Mouse (Mus musculus): ENCODE data around the gene Ugt3a2. TPM values are rescaled to one million over a fixed set of nuclear protein-coding genes. Genes with fewer than 3 reads are reported as not detected.

Gene Ugt3a2
- not detected in 2 replicates for polyA plus RNA-seq (2016; fragmentation: Nextera tagmentation; extraction: Ambion mirVana)

DNA sequence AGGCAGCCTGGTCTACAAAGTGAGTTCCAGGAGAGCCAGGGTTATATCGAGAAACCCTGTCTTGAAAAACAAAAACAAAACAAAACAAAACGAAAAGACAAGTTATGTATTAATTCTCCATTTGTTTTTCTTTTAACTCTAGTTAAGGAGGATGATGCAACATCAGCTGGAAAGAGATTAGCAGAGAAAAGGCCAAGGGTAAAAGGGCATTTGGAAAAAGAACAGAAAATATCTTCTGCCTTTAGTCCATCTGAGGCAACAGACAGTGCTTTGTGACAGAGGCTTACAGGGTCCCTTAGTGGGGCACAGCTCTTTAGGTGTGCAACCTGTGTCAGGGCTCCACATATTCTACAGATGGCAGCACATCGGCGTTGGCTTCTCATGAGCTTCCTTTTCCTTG, at the start of gene Ugt3a2:
Gene Ugt3a2, plus strand, starts transcription at position 210 of the 400 bp plus-strand sequence.
- no peaks in the 10 kb centered on the region for H3K9me3 ChIP-seq (replicated peaks)
- no peaks in the 10 kb centered on the region for H3K36me3 ChIP-seq
- H3K27ac ChIP-seq (replicated peaks), result no peak within 1 kb of the TSS
- 85% methylated on average over 4 of the region's 4 CpGs for whole genome bisulfite sequencing
- no peaks in the 10 kb centered on the region for H3K27me3 ChIP-seq (ENCODE audit: low read depth, poor library complexity, severe bottlenecking)
- H3K4me1 ChIP-seq, result no peaks in the 10 kb centered on the region
- no peak within 1 kb of the TSS for H3K4me3 ChIP-seq
- DNase-seq (ENCODE audit: low spot score), result no peak

DNA sequence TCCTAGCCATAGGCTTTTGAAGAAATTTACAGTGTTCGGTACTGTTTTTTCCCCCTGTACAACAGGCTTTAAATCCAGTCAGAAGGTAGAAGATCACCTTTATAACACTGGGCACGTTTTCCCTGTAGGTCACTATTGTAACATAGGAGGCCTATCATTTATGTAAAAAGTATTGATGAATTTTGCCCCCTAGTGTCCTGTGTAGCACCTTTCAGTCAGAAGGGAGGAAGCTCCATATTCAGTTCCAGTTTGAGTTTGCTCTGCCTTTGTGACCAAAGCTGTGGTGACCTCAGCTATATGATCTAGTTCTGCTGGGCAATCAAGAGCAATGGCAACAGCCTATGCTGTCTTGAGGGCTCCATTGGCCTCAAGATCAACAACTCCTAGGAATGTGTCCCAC, 45.7 kb upstream of the Ugt3a2 start:
- no peak for DNase-seq (ENCODE audit: low spot score)
- H3K4me3 ChIP-seq, result no peak overlapping the region
- H3K9me3 ChIP-seq (replicated peaks), result no peaks in the 10 kb centered on the region
- H3K4me1 ChIP-seq, result no peaks in the 10 kb centered on the region
- H3K27ac ChIP-seq (replicated peaks), result no peak overlapping the region
- no peaks in the 10 kb centered on the region for H3K36me3 ChIP-seq
- WGBS, result 70% methylated on average over 2 of the region's 2 CpGs
- no peaks in the 10 kb centered on the region for H3K27me3 ChIP-seq (ENCODE audit: low read depth, poor library complexity, severe bottlenecking)

DNA sequence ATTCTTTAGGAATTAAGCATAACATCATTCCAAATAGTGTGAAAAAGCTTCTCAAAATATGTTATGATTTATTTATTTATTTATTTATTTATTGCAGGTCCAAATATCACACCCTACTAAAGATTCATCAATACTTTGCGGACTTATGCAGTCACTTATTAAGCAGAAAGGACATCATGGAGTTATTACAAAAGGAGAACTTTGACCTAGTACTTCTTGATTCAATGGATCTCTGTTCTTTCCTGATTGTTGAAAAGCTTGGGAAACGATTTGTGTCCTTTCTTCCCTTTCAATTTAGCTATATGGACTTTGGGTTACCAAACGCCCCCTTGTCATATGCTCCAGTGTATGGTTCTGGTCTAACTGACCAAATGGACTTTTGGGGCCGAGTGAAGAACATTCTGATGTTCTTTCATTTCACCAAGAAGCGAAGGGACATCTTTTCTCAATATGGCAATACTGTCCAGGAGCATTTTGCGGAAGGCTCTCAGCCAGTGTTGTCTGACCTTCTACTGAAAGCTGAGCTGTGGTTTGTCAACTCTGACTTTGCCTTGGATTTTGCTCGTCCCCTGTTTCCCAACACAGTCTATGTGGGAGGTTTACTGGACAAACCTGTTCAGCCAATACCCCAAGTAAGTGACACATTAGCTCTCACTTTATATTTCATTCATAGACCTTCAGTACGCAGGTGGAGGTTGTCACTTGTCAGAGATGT, 29.2 kb upstream of the Ugt3a2 start:
- 85% methylated on average over 8 of the region's 8 CpGs for WGBS
- Histone ChIP-seq H3K4me3 (no peak overlapping the region), H3K27me3 (ENCODE audit: low read depth, poor library complexity, severe bottlenecking) (no peaks in the 10 kb centered on the region), H3K36me3 (no peaks in the 10 kb centered on the region), H3K27ac (replicated peaks) (no peak overlapping the region), H3K4me1 (no peaks in the 10 kb centered on the region), H3K9me3 (replicated peaks) (no peaks in the 10 kb centered on the region)
- DNase-seq (ENCODE audit: low spot score), result no peak

DNA sequence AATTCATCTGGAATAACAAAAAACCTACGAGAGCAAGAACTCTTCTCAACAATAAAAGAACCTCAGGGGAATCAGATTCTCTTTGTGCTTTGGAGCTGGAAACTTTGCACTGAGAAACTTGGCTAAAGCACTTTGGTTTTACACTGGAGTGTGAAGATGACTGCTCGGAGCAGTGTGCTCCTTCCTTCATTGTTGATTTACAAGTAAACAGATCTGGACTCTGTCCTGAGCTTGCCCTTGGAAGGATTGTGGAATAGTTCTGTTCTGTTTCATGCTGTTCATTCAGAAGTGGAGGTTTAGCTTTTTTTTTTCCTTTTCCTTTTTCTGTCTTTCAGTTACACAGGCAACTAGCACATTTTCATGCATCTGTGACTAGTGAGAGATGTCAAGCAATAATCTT, 754 bp upstream of the Ugt3a2 start:
- no peak overlapping the region for H3K4me3 ChIP-seq
- 79% methylated on average over 2 of the region's 2 CpGs for WGBS
- H3K9me3 ChIP-seq (replicated peaks), result no peaks in the 10 kb centered on the region
- H3K27me3 ChIP-seq (ENCODE audit: low read depth, poor library complexity, severe bottlenecking), result no peaks in the 10 kb centered on the region
- DNase-seq (ENCODE audit: low spot score), result no peak
- H3K27ac ChIP-seq (replicated peaks), result no peak overlapping the region
- H3K4me1 ChIP-seq, result no peaks in the 10 kb centered on the region
- no peaks in the 10 kb centered on the region for H3K36me3 ChIP-seq

DNA sequence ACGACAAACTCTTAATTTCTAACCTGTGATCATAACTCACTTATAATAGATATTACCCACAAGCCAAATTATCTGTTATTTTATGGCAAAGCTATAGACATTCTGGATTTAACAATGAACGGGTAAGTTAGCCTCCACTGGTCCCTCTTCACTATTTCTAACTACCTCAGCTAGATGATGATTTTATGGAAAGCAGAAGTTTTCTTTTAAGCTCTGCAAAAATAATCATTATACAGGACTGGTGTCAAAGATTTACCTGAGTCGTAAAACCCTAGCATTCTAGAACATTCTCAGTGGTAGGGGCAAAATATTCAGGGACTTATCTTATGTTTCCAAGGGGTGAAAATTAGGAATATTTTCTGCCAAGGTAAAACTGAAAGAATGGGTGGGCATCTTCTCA, 1.3 kb downstream of the Ugt3a2 start:
- H3K27ac ChIP-seq (replicated peaks), result no peak overlapping the region
- no peaks in the 10 kb centered on the region for H3K36me3 ChIP-seq
- H3K9me3 ChIP-seq (replicated peaks), result no peaks in the 10 kb centered on the region
- H3K4me1 ChIP-seq, result no peaks in the 10 kb centered on the region
- no peak overlapping the region for H3K4me3 ChIP-seq
- 86% methylated on average over 3 of the region's 3 CpGs for WGBS
- no peak for DNase-seq (ENCODE audit: low spot score)
- H3K27me3 ChIP-seq (ENCODE audit: low read depth, poor library complexity, severe bottlenecking), result no peaks in the 10 kb centered on the region

DNA sequence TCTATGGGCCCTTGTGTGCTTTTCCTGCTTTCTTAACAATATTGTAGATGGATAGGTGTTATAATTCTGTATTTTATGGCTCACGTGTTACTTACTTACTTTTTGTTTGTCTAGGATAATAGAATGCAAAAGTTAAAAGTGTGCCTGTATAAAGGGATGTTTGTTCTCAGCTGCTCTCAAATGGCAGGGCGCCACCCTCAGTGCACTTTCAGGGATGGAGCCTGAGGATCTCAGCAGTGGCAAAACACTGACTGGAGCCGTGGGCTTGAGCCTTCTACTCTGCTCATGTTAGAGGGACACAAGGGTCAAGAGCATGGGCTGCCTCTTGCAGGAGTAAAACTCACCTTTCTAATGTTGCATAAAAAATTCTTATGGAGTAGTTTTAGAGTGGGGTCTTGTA, 1.7 kb downstream of the Ugt3a2 start:
- Histone ChIP-seq H3K27me3 (ENCODE audit: low read depth, poor library complexity, severe bottlenecking) (no peaks in the 10 kb centered on the region), H3K4me1 (no peaks in the 10 kb centered on the region), H3K9me3 (replicated peaks) (no peaks in the 10 kb centered on the region), H3K36me3 (no peaks in the 10 kb centered on the region), H3K27ac (replicated peaks) (no peak overlapping the region), H3K4me3 (no peak overlapping the region)
- WGBS, result 78% methylated on average over 3 of the region's 3 CpGs
- no peak for DNase-seq (ENCODE audit: low spot score)

DNA sequence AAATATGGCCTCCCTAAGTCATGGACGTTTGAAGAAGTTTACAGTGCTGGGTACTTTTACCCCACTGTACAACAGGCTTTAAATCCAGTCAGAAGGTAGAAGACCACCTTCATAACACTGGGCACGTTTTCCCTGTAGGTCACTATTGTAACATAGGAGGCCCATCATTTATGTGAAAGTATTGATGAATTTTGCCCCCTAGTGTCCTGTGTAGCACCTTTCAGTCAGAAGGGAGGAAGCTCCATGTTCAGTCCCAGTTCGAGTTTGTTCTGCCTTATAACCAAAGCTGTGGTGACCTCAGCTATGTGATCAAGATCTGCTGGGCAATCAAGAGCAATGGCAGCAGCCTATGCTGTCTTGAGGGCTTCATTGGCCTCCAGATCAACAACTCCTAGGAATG, 13.4 kb downstream of the Ugt3a2 start:
- H3K4me3 ChIP-seq, result no peak overlapping the region
- no peak overlapping the region for H3K27ac ChIP-seq (replicated peaks)
- H3K36me3 ChIP-seq, result no peaks in the 10 kb centered on the region
- no peaks in the 10 kb centered on the region for H3K4me1 ChIP-seq
- 61% methylated on average over 3 of the region's 3 CpGs for WGBS
- H3K27me3 ChIP-seq (ENCODE audit: low read depth, poor library complexity, severe bottlenecking), result no peaks in the 10 kb centered on the region
- no peaks in the 10 kb centered on the region for H3K9me3 ChIP-seq (replicated peaks)
- DNase-seq (ENCODE audit: low spot score), result no peak

DNA sequence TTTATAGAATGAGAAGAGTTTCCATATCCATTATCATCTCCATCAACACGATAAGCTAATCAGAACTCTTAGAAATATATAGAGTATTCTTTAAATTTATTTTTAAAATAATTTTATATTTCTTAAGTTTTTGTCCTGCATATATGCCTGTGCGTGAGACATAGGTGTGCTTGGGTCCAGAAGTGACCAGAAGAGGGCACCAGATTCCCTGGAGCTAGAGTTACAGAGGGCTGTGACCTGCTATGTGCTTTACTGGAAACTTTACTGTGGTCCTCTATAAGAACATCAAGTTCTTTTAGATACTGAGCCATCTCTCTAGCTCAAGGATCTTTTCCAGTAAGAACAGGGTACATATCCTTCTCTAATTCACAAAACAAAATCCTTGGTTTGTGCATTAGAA, 27.5 kb downstream of the Ugt3a2 start:
- H3K27me3 ChIP-seq (ENCODE audit: low read depth, poor library complexity, severe bottlenecking), result no peaks in the 10 kb centered on the region
- no peak for DNase-seq (ENCODE audit: low spot score)
- no peaks in the 10 kb centered on the region for H3K36me3 ChIP-seq
- no peak overlapping the region for H3K4me3 ChIP-seq
- H3K9me3 ChIP-seq (replicated peaks), result no peaks in the 10 kb centered on the region
- H3K27ac ChIP-seq (replicated peaks), result no peak overlapping the region
- WGBS, result 68% methylated on average over 2 of the region's 2 CpGs
- H3K4me1 ChIP-seq, result no peaks in the 10 kb centered on the region

DNA sequence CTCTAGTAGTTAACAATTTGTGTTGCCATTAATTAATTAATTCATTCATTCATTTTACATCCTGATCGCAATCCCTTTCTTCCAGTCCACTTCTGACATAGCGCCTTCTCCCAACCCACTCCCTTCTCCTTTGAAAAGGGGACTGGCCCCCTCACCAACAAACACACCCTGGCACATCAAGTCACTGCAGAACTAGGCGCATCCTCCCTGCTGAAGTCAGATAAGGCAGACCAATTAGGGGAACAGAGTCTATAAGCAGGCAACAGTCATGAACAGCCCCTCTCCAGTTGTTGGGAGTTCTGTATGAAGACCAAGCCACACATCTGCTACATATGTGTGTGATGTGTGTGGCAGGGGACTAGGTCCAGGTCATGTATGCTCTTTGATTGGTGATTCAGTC, 33.4 kb downstream of the Ugt3a2 start:
- 86% methylated on average over 3 of the region's 3 CpGs for WGBS
- no peak overlapping the region for H3K4me3 ChIP-seq
- no peak for DNase-seq (ENCODE audit: low spot score)
- H3K9me3 ChIP-seq (replicated peaks), result no peaks in the 10 kb centered on the region
- no peaks in the 10 kb centered on the region for H3K4me1 ChIP-seq
- H3K27me3 ChIP-seq (ENCODE audit: low read depth, poor library complexity, severe bottlenecking), result no peaks in the 10 kb centered on the region
- H3K36me3 ChIP-seq, result no peaks in the 10 kb centered on the region
- H3K27ac ChIP-seq (replicated peaks), result no peak overlapping the region

DNA sequence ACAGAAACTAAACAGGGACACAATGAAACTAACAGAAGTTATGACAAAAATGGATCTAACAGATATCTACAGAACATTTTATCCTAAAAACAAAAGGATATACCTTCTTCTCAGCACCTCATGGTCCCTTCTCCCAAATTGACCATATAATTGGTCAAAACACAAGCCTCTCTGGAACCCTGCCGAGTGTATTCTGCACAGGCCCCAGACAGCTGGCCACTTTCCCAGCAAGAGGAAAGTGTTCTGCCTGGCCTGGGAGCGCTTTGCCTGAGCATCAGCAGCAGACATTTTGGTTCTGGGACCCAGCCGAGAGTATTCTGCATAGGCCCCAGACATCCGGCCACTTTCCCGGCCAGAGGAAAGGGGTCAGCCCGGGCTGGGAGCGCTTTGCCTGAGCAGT, 40.9 kb downstream of the Ugt3a2 start:
- WGBS, result 94% methylated on average over 7 of the region's 7 CpGs
- Histone ChIP-seq H3K27me3 (ENCODE audit: low read depth, poor library complexity, severe bottlenecking) (no peaks in the 10 kb centered on the region), H3K9me3 (replicated peaks) (no peaks in the 10 kb centered on the region), H3K4me3 (no peak overlapping the region), H3K4me1 (no peaks in the 10 kb centered on the region), H3K27ac (replicated peaks) (no peak overlapping the region), H3K36me3 (no peaks in the 10 kb centered on the region)
- no peak for DNase-seq (ENCODE audit: low spot score)

DNA sequence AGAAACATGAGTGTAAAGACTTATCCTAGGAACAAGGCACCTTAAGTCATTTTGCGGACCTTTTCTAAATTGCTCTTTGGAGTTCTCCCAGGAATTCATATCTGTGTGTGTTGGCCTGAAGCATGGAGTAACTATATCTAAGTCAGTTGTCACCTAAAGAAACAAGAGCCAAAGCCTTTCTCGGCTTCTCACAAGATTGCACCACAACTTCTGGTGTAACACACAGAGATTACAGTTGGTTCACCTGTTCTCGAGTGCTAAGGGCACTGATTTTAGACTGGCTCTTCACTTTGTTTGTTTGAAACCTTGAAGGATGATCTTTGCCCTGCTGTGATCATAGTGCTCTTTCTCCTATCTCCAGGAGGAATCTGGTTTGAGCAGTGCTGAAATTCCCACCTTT, 74.1 kb downstream of the Ugt3a2 start:
- Histone ChIP-seq H3K36me3 (no peaks in the 10 kb centered on the region), H3K9me3 (replicated peaks) (no peaks in the 10 kb centered on the region), H3K27me3 (ENCODE audit: low read depth, poor library complexity, severe bottlenecking) (no peaks in the 10 kb centered on the region), H3K4me3 (no peak overlapping the region), H3K4me1 (no peaks in the 10 kb centered on the region), H3K27ac (replicated peaks) (no peak overlapping the region)
- WGBS, result 93% methylated on average over 3 of the region's 3 CpGs
- no peak for DNase-seq (ENCODE audit: low spot score)

Data from midbrain, embryonic 10.5 days (tissue).